Mouse (Mus musculus) Patski (cell line): Measurements from ENCODE around the gene Mef2d. TPM values are rescaled to one million over a fixed set of nuclear protein-coding genes. Genes with fewer than 3 reads are reported as not detected.
A peak's percentile ranks its signal among the peaks of the same experiment; 100 is the strongest.
"Not testable (repeated sequence)": the region's sequence is repeated elsewhere in the genome, so short reads cannot be mapped to it uniquely, and the experiment has no call there.

Source experiments
- ATAC-seq: fragments of 100-300 bp; one replicate; pipeline ENCODE4 v1.8.0; 2021
- CTCF ChIA-PET: fragments of 350-600 bp; sonication (Branson Sonifier 250); formaldehyde crosslinking; loops from one replicate; lab custom pipeline; 2022; ENCODE audit warnings: inconsistent platforms; lab: Charles Lee
- POLR2A ChIA-PET: fragments of 350-600 bp; sonication (Branson Sonifier 250); formaldehyde crosslinking; loops from one replicate; lab custom pipeline; 2022; ENCODE audit warnings: antibody characterized with exemption, inconsistent platforms; lab: Charles Lee
- DNase-seq: peaks from one replicate; pipeline ENCODE4 v3.0.0-alpha.2; 2011; ENCODE audit warnings: low read depth, low spot score
- H3K27me3 ChIP-seq: fragments of 371-371 bp; one replicate; pipeline ENCODE4 v1.5.1; 2021
- CTCF ChIP-seq: fragments of 100-300 bp; IDR thresholded peaks from one replicate; pipeline ENCODE4 v1.5.1; 2021
- in situ Hi-C: fragments of 300-500 bp; cut with MboI; formaldehyde crosslinking; loops from 3 replicates; pipeline ENCODE4 v1.11.1; 2018; ENCODE audit warnings: low pct_unique_long_range_greater_than_20kb, mixed read lengths
- polyA plus RNA-seq: library from polyadenylated mRNA; unstranded; gene quantifications from one replicate; pipeline ENCODE4 v1.2.3, GENCODE M21; 2021

Gene Mef2d
- polyA plus RNA-seq, 1 experiment from 2014 or later: 62.7 TPM

DNA sequence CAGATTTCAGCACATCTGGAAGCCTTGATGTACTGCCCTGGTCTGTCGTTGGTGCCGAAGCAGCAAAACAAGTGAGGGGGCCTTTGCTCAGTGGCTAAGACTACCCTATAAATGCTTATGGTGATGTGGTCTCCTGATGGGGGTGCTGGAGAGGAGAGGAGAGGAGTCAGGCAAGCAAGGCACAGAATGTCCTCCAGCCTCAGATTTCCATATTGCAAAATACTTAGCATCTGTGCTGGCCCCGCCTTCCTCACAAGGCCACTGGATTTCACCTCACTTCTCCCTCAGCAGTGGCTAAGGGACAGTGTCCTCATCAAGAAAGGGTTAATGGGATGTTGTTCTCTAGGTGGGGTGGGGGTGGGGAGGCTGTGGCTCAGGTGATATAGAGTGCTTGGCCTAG lies 30.3 kb downstream of the Mef2d start:
- ATAC-seq (no peak), DNase-seq (no peak)
- in situ Hi-C loops: loop anchor here (5.0 kb wide), 1 partner anchor 85 kb away; no protein-coding TSS in a partner anchor
- ChIA-PET CTCF (interaction anchor here (2.2 to 3.3 kb wide), 3 partner anchors 31 to 86 kb away, joined by 14 to 16 read pairs (median 14); partner anchors contain the start of gene Mef2d), POLR2A (interaction anchor here (0.7 kb wide), 1 partner anchor 35 kb away, joined by 4 read pairs; no protein-coding TSS in a partner anchor)
- no peaks in the 10 kb centered on the region for H3K27me3 ChIP-seq
- no peak for TF ChIP-seq CTCF

DNA sequence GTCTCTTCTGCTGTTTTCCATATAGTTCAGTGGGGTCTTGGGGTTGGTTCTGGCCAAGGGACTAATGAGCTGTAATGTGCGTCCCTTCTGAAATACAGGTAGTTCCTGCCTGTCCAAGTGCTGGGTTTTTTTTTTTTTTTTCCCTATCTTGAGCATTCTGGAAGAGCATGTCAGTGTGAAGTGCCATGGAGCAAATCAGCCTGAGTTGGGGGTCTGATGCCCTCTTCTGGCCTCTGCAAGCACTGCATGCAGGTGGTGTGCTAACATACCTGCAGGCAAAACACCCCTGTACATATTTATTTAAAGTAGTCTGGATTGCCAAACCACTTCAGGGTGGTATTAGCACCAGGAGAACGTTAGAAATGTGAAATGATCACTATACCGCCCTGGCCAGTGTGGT lies 31.2 kb downstream of the Mef2d start:
- ChIA-PET CTCF (interaction anchor here (0.7 to 3.3 kb wide), 11 partner anchors 9 to 102 kb away, joined by 3 to 16 read pairs (median 4); partner anchors contain the start of gene Mef2d), POLR2A (interaction anchor here (0.7 to 4.9 kb wide), 3 partner anchors 9 to 49 kb away, joined by 3 to 20 read pairs (median 4); partner anchors contain the start of gene Mef2d)
- ATAC-seq (no peak), DNase-seq (no peak)
- no peak for TF ChIP-seq CTCF
- in situ Hi-C loops: loop anchor here (5.0 kb wide), 1 partner anchor 86 kb away; no protein-coding TSS in a partner anchor
- H3K27me3 ChIP-seq: no peaks in the 10 kb centered on the region

DNA sequence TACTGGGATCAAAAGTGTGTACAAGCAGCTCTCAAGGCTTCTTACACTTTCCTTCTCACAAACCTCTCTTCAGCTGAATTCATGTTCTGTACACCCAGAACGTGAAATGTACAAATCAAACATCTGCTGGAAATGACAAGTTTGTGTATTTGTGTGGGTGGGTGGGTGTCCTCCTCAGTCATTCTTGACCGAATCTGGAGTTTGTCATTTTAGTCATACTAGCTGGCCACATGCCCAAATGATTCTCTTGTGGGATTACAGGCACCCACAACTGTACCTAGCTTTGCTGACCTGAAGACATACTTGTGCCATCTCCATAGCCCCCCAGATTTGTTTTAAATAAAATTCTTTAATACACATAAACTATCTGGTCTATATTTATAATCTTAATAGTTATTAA lies 32.7 kb downstream of the Mef2d start:
- no peaks in the 10 kb centered on the region for H3K27me3 ChIP-seq
- DNase-seq (no peak), ATAC-seq (no peak)
- in situ Hi-C loops: loop anchor here (5.0 kb wide), 1 partner anchor 88 kb away; no protein-coding TSS in a partner anchor
- TF ChIP-seq CTCF: no peak
- POLR2A ChIA-PET: interaction anchor here (1.3 to 4.9 kb wide), 3 partner anchors 17 to 32 kb away, joined by 3 to 20 read pairs (median 7); partner anchors contain the start of gene Mef2d
- CTCF ChIA-PET: interaction anchor here (1.0 to 4.1 kb wide), 9 partner anchors 12 to 88 kb away, joined by 3 to 16 read pairs (median 4); partner anchors contain the start of gene Mef2d

DNA sequence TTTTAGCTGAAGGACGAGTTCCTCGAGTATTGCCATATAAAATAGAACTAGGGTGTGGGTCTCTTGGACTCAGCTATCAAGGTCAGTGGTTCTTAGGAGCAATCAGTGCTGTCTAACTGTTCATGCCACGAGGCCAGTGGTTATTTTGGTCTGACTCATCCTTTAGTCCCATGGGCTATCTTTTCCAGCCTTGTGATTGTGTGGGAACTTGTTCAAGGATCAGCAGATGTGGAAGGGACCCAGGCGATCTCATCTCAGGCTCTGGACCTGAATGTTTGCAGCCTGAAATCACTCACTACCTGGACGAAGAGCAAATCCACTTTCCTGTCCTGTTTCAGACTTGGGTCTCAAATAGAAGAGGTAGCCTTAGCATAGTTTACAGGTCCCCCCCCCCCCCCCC lies 34.9 kb downstream of the Mef2d start:
- DNase-seq (peak; percentile 67), ATAC-seq (peak; percentile 5)
- TF ChIP-seq CTCF: no peak
- in situ Hi-C loops: no loop called here
- H3K27me3 ChIP-seq: no peaks in the 10 kb centered on the region
- ChIA-PET POLR2A (interaction anchor here (0.6 to 4.9 kb wide), 7 partner anchors 22 to 460 kb away, joined by 3 to 20 read pairs (median 3); partner anchors contain the start of genes Mef2d, Smg5 and Tmem79), CTCF (interaction anchor here (0.9 to 6.5 kb wide), 7 partner anchors 13 to 95 kb away, joined by 3 to 35 read pairs (median 5); partner anchors contain the start of genes Iqgap3 and Mef2d)

DNA sequence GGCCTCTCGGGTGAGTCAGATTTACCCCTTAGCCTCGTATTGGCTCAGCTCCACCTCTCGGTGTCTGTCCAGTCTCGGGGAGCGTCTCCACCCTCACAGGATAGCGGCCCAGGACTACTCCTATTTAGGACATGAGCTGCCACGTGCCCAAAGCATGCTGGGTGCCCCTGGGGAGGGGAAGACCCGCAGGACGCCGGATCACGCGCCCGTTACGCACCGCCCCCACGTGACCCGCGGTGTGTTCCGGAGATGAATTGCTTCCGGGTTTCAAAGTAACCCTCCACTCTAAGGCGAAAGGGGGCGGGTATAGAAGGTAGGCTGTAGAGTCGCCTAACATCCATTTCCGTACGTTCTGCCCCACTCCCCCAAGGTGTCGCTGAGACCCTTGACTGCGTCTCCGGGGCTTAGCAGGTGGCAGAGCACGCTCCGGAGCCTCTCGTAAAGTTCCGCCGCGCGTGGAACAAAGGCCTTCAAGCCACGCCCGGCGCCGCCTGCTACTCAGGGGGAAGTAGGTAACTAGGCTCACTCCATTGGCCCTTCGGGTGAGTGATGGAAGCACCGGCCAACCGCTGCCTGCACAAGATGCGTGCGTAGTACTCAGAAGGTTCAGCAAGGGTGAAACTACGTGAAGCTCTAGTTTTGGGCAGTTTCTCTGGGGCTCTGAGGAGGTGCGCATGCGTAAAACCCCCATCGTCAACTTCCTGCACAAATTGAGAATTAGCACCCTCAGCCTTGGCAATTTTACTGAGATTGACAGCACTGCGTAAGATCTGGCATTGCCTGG lies 35.6 kb downstream of the Mef2d start:
- CTCF ChIA-PET: interaction anchor here (0.9 to 6.5 kb wide), 8 partner anchors 13 to 96 kb away, joined by 3 to 35 read pairs (median 4); partner anchors contain the start of genes Iqgap3 and Mef2d
- no peaks in the 10 kb centered on the region for H3K27me3 ChIP-seq
- peak; percentile 96 for ATAC-seq
- no peak for TF ChIP-seq CTCF
- in situ Hi-C loops: no loop called here
- DNase-seq: peak; percentile 99
- POLR2A ChIA-PET: interaction anchor here (0.6 to 4.9 kb wide), 8 partner anchors 35 to 460 kb away, joined by 3 to 20 read pairs (median 4); partner anchors contain the start of genes Mef2d, Rhbg, Smg5 and Tmem79

DNA sequence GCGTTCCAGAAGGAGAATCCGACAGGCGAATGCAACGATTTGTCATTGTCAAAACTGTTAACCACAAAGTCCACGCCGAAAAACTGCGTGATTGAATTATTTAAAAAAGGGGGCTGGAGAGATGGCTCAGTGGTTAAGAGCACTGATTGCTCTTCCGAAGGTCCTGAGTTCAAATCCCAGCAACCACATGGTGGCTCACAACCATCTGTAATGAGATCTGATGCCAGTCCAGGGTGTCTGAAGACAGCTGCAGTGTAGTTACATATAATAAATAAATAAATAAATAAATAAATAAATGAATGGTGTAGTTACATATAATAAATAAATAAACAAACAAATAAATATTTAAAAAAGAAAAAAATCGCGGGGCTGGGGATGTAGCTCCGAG lies 36.2 kb downstream of the Mef2d start:
- ChIA-PET POLR2A (interaction anchor here (0.7 to 0.9 kb wide), 2 partner anchors 38 to 76 kb away, joined by 4 read pairs; partner anchors contain the start of gene Rhbg), CTCF (interaction anchor here (1.1 to 6.5 kb wide), 5 partner anchors 9 to 69 kb away, joined by 3 to 35 read pairs (median 6); no protein-coding TSS in a partner anchor)
- H3K27me3 ChIP-seq, DNase-seq, in situ Hi-C loops, ATAC-seq: not testable (repeated sequence)

DNA sequence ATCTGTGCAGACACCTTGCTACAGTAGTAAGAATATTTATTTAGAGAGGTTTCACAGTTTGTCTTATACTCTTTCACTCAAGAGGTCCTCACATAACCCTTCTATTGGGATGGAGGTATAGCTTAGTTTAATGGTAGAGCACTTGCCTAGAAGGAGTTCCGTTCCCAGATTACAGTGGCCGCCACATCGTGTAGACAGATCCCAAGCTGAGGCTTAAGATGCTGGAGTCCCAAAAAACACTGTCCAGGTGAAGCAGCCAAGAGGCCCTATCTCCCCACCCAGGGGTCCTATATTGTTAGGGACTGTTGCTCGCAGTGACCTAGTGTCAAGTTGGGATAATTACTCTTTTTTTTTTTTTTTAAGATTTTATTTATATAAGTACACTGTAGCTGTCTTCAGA lies 36.8 kb downstream of the Mef2d start:
- H3K27me3 ChIP-seq: no peaks in the 10 kb centered on the region
- ChIA-PET CTCF (interaction anchor here (0.8 to 6.5 kb wide), 5 partner anchors 8 to 41 kb away, joined by 3 to 35 read pairs (median 6); no protein-coding TSS in a partner anchor), POLR2A (no interaction called here)
- DNase-seq (no peak), ATAC-seq (no peak)
- no peak for TF ChIP-seq CTCF
- in situ Hi-C loops: no loop called here

DNA sequence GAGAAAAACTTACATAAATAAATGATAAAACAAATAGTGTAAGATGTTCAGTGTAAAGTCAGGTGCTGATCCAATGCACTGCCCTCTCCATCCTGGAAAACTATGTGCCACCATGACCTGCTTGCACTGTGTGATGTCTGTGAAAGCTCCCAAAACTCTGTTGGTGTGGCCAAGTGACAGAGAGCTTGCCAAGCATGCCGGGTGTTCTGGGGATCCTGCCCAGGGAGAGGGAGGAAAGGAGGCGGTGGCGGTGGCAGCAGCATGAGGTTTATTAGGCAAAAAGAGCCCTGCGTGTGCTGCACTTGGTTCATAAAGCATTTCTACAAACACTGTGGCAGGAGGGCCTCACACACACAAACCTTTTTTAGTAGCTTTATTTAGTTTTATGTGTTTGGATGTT lies 39.2 kb downstream of the Mef2d start:
- no peak for TF ChIP-seq CTCF
- peaks cover 2% of the 10 kb centered on the region for H3K27me3 ChIP-seq
- DNase-seq (no peak), ATAC-seq (no peak)
- ChIA-PET CTCF (interaction anchor here (1.0 to 6.5 kb wide), 4 partner anchors 10 to 62 kb away, joined by 3 to 35 read pairs (median 10); no protein-coding TSS in a partner anchor), POLR2A (no interaction called here)
- in situ Hi-C loops: no loop called here

DNA sequence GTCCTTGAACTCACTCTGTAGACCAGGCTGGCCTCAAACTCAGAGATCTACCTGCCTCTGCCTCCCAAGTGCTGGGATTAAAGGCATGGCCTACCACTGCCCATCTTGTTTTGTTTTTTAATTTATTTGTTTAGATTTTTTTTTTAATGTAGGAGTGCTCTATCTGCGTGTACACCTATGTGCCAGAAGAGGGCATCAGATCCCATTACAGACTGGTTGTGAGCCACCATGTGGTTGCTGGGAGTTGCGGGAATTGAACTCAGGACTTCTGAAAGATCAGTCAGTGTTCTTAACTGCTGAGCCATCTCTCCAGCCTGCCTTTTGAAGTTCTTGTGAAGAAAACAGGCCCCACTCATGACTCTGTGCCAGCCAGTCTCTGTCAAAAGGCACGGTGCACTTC lies 44.3 kb downstream of the Mef2d start:
- no peak for DNase-seq
- ChIA-PET CTCF (no interaction called here), POLR2A (no interaction called here)
- H3K27me3 ChIP-seq: peaks cover 2% of the 10 kb centered on the region
- peak; percentile 72 for TF ChIP-seq CTCF
- in situ Hi-C loops: no loop called here
- ATAC-seq: no peak

DNA sequence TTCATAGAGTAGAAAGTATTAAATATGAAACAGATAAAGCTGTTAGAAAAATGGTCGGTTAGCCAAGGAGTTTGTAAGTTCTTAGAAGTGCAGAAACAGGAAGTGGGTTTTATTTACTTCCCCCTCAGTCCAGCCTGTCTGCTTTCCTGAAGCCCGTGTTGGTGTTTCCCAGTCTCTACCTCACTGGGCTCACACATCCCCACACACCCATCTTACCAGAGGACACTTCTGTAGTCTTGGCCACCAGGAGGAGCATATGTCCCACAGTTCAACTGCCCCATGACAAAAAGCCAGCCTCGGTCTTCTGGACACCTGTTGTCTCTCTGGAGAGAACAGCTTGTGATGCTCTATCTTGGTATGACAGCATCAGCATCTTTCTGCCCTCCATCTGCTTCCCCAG lies 49.0 kb downstream of the Mef2d start:
- no peak for ATAC-seq
- DNase-seq: no peak
- H3K27me3 ChIP-seq: peaks cover 7% of the 10 kb centered on the region
- in situ Hi-C loops: loop anchor here (5.0 kb wide), 1 partner anchor 51 kb away; no protein-coding TSS in a partner anchor
- peak; percentile 60 for TF ChIP-seq CTCF
- ChIA-PET POLR2A (interaction anchor here (0.6 to 0.9 kb wide), 2 partner anchors 47 to 50 kb away, joined by 3 to 5 read pairs; no protein-coding TSS in a partner anchor), CTCF (interaction anchor here (0.6 to 8.1 kb wide), 11 partner anchors 12 to 104 kb away, joined by 3 to 189 read pairs (median 4); no protein-coding TSS in a partner anchor)
